In the genomic region with DNA sequence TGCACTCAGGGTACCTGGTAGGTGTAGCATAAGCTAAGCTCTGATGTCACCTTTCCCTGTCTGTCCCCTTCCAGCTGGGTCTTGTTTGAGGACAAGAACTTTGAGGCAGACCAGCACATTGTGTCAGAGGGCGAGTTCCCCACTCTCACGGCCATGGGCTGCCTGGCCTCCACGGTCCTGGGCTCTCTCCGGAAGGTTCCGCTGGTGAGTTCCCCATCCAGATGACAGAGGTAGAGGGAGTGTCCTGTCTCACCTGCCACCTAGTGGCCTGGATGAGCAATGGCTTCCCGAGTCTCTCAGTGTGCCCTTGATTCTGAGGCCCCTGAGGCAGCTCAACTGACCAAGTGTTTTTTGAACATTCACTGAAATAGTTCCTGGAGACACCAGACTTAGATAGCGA, we compare ENCODE assay signal across 8 mouse cellular contexts. TPM values are rescaled to one million over a fixed set of nuclear protein-coding genes. Genes with fewer than 3 reads are reported as not detected.
A peak's percentile ranks its signal among the peaks of the same experiment; 100 is the strongest.
DNase-seq lines count a peak whose midpoint lies in the region; ATAC-seq and TF ChIP-seq lines count a peak whose summit lies in the region.

No protein-coding gene starts in this region.

- H3K36me3 ChIP-seq in heart, embryonic 13.5 days, result no peaks in the 10 kb centered on the region
- no peaks in the 10 kb centered on the region for H3K36me3 ChIP-seq in embryonic facial prominence, embryonic 13.5 days
- no peaks in the 10 kb centered on the region for H3K36me3 ChIP-seq in lung, postnatal 0 days (ENCODE audit: insufficient read depth, low read length)

- H3K27me3 ChIP-seq in heart, embryonic 13.5 days (replicated peaks), result peaks cover 8% of the 10 kb centered on the region
- H3K27me3 ChIP-seq in embryonic facial prominence, embryonic 13.5 days, result peaks cover 7% of the 10 kb centered on the region
- H3K27me3 ChIP-seq in lung, postnatal 0 days (replicated peaks; ENCODE audit: insufficient read depth, low read length), result no peaks in the 10 kb centered on the region

- peak; percentile 85 for TF ChIP-seq CTCF in lung, postnatal 0 days (IDR thresholded peaks at IDR 0.05)

- TF ChIP-seq EP300 in lung, postnatal 0 days (IDR thresholded peaks at IDR 0.05), result no peak

- no peak overlapping the region for H3K9ac ChIP-seq in heart, embryonic 13.5 days
- no peak overlapping the region for H3K9ac ChIP-seq in embryonic facial prominence, embryonic 13.5 days
- no peak overlapping the region for H3K9ac ChIP-seq in lung, postnatal 0 days (replicated peaks; ENCODE audit: low read depth)

- H3K4me2 ChIP-seq in heart, embryonic 13.5 days, result 0 out of 2 replicates have a peak overlapping the region, but pooled peaks have one; percentile 16
- peak overlapping the region; percentile 24; the same call in 1 of the 2 replicates for H3K4me2 ChIP-seq in embryonic facial prominence, embryonic 13.5 days
- H3K4me2 ChIP-seq in lung, postnatal 0 days (replicated peaks; ENCODE audit: low read depth, low read length), result no peak overlapping the region

- peaks cover 2% of the 10 kb centered on the region for H3K4me1 ChIP-seq in heart, embryonic 13.5 days
- H3K4me1 ChIP-seq in embryonic facial prominence, embryonic 13.5 days, result 0 out of 2 replicates have a peak, but pooled peaks cover 2% of the 10 kb centered on the region
- no peaks in the 10 kb centered on the region for H3K4me1 ChIP-seq in lung, postnatal 0 days (ENCODE audit: insufficient read depth, low read depth, low read length)

- no peak overlapping the region for H3K4me3 ChIP-seq in heart, embryonic 13.5 days
- no peak overlapping the region for H3K4me3 ChIP-seq in embryonic facial prominence, embryonic 13.5 days
- H3K4me3 ChIP-seq in lung, postnatal 0 days (ENCODE audit: low read depth, low read length), result no peak overlapping the region

- H3K27ac ChIP-seq in heart, embryonic 13.5 days (replicated peaks), result no peak overlapping the region
- no peak overlapping the region for H3K27ac ChIP-seq in embryonic facial prominence, embryonic 13.5 days
- no peak overlapping the region for H3K27ac ChIP-seq in lung, postnatal 0 days (ENCODE audit: low read length)

- ATAC-seq in heart, embryonic 13.5 days (ENCODE audit: extremely low read depth, insufficient number of reproducible peaks, low FRiP score, low TSS enrichment), result no peak
- ATAC-seq in activated CD4-positive, CD25-positive, alpha-beta regulatory T cell, adult 4 months, result peak; percentile 71
- no peak for ATAC-seq in embryonic facial prominence, embryonic 13.5 days (ENCODE audit: insufficient number of reproducible peaks, insufficient read depth, low FRiP score, low TSS enrichment, low read depth)
- ATAC-seq in lung, postnatal 0 days, result peak; percentile 71

- peaks cover 3% of the 10 kb centered on the region; the same call in 1 of the 2 replicates for H3K9me3 ChIP-seq in heart, embryonic 13.5 days
- peaks cover 3% of the 10 kb centered on the region; the same call in 1 of the 2 replicates for H3K9me3 ChIP-seq in embryonic facial prominence, embryonic 13.5 days
- no peaks in the 10 kb centered on the region for H3K9me3 ChIP-seq in lung, postnatal 0 days (ENCODE audit: low read length)

- whole genome bisulfite sequencing in heart, embryonic 13.5 days, result 27% methylated on average over 7 of the region's 7 CpGs
- 33% methylated on average over 7 of the region's 7 CpGs for WGBS in embryonic facial prominence, embryonic 13.5 days
- WGBS in lung, postnatal 0 days, result 22% methylated on average over 7 of the region's 7 CpGs

- no peak for DNase-seq in heart, adult 11 months
- peak; percentile 45 for DNase-seq in kidney, adult 11 months
- peak; percentile 62 for DNase-seq in lung, postnatal 0 days (ENCODE audit: low spot score)
- DNase-seq in retina, postnatal 1 day, result peak; percentile 74
- no peak for DNase-seq in urinary bladder, postnatal 4 days (ENCODE audit: low spot score in 2 of 2)

RNA-seq across cellular contexts. Expression of gene Cd52, which starts 7.5 kb away (rescaled TPM):
- 7.6 and 7.7 TPM in 2 replicates for polyA plus RNA-seq in heart, embryonic 13.5 days (2015; fragmentation: Nextera tagmentation; extraction: Ambion mirVana)
- polyA plus RNA-seq in activated CD4-positive, CD25-positive, alpha-beta regulatory T cell, adult 4 months (2017; shearing (Covaris generic)), result 1,000 to 10,000 TPM; 3,607 to 4,442 TPM
- polyA plus RNA-seq in embryonic facial prominence, embryonic 13.5 days (2015; fragmentation: Nextera tagmentation; extraction: Ambion mirVana), result 9.1 and 11.2 TPM in 2 replicates
- 65.8 and 65.9 TPM in 2 replicates for polyA plus RNA-seq in lung, postnatal 0 days (2015; fragmentation: Nextera tagmentation; extraction: Ambion mirVana)

RNA-seq across cellular contexts. Expression of gene Ubxn11, which starts 15.0 kb away (rescaled TPM):
- 1.7 and 2.1 TPM in 2 replicates for polyA plus RNA-seq in heart, embryonic 13.5 days (2015; fragmentation: Nextera tagmentation; extraction: Ambion mirVana)
- 10 to 100 TPM; 33.7 to 34.2 TPM for polyA plus RNA-seq in activated CD4-positive, CD25-positive, alpha-beta regulatory T cell, adult 4 months (2017; shearing (Covaris generic))
- polyA plus RNA-seq in embryonic facial prominence, embryonic 13.5 days (2015; fragmentation: Nextera tagmentation; extraction: Ambion mirVana), result 11.6 and 11.9 TPM in 2 replicates
- polyA plus RNA-seq in lung, postnatal 0 days (2015; fragmentation: Nextera tagmentation; extraction: Ambion mirVana), result 10.3 and 11.3 TPM in 2 replicates

RNA-seq across cellular contexts. Expression of gene Crybg2, which starts 26.8 kb away (rescaled TPM):
- polyA plus RNA-seq in heart, embryonic 13.5 days (2015; fragmentation: Nextera tagmentation; extraction: Ambion mirVana), result 0.46 TPM in 1 of 2 replicates, not detected in the other
- 10 to 100 TPM; 15.7 to 20.2 TPM for polyA plus RNA-seq in activated CD4-positive, CD25-positive, alpha-beta regulatory T cell, adult 4 months (2017; shearing (Covaris generic))
- 4.7 and 7.8 TPM in 2 replicates for polyA plus RNA-seq in embryonic facial prominence, embryonic 13.5 days (2015; fragmentation: Nextera tagmentation; extraction: Ambion mirVana)
- 2.8 and 3.1 TPM in 2 replicates for polyA plus RNA-seq in lung, postnatal 0 days (2015; fragmentation: Nextera tagmentation; extraction: Ambion mirVana)

RNA-seq across cellular contexts. Expression of gene Zfp683, which starts 33.8 kb away (rescaled TPM):
- polyA plus RNA-seq in heart, embryonic 13.5 days (2015; fragmentation: Nextera tagmentation; extraction: Ambion mirVana), result not detected in 2 replicates
- under 1 TPM; 0.33 to 0.37 TPM for polyA plus RNA-seq in activated CD4-positive, CD25-positive, alpha-beta regulatory T cell, adult 4 months (2017; shearing (Covaris generic))
- not detected in 2 replicates for polyA plus RNA-seq in embryonic facial prominence, embryonic 13.5 days (2015; fragmentation: Nextera tagmentation; extraction: Ambion mirVana)
- not detected in 2 replicates for polyA plus RNA-seq in lung, postnatal 0 days (2015; fragmentation: Nextera tagmentation; extraction: Ambion mirVana)

RNA-seq across cellular contexts. Expression of gene Sh3bgrl3, which starts 41.2 kb away (rescaled TPM):
- 198 and 202 TPM in 2 replicates for polyA plus RNA-seq in heart, embryonic 13.5 days (2015; fragmentation: Nextera tagmentation; extraction: Ambion mirVana)
- 1,000 to 10,000 TPM; 1,097 to 1,279 TPM for polyA plus RNA-seq in activated CD4-positive, CD25-positive, alpha-beta regulatory T cell, adult 4 months (2017; shearing (Covaris generic))
- 412 and 420 TPM in 2 replicates for polyA plus RNA-seq in embryonic facial prominence, embryonic 13.5 days (2015; fragmentation: Nextera tagmentation; extraction: Ambion mirVana)
- 476 and 513 TPM in 2 replicates for polyA plus RNA-seq in lung, postnatal 0 days (2015; fragmentation: Nextera tagmentation; extraction: Ambion mirVana)

Comparison
In these comparisons a context has a peak if more than half of its experiments do, and no peak if none do; other contexts are left out.
1. ATAC-seq: peak in activated CD4-positive, CD25-positive, alpha-beta regulatory T cell, adult 4 months (single experiment) and lung, postnatal 0 days (single experiment); none in heart, embryonic 13.5 days (single experiment) and embryonic facial prominence, embryonic 13.5 days (single experiment).
2. DNase-seq: peak in kidney, adult 11 months (single experiment), lung, postnatal 0 days (single experiment) and retina, postnatal 1 day (single experiment); none in heart, adult 11 months (single experiment) and urinary bladder, postnatal 4 days (0 of 2).
3. RNA of gene Cd52, which starts 7.5 kb away (polyA plus RNA-seq): 3,607 to 4,442 TPM in activated CD4-positive, CD25-positive, alpha-beta regulatory T cell, adult 4 months; 65.8 to 65.9 TPM in lung, postnatal 0 days, 9.1 to 11.2 TPM in embryonic facial prominence, embryonic 13.5 days and 7.6 to 7.7 TPM in heart, embryonic 13.5 days; every median in the first group is over 10 times any median in the second.